Mouse (Mus musculus): Measurements from ENCODE around the gene Krba1.

Gene Krba1

GRCm38 (mm10) chr6:48395105-48396007, at the start of gene Krba1:
Gene Krba1 (plus strand): TSS chr6:48395586.
- in situ Hi-C loops (cut with MboI; ENCODE audit: unreplicated experiment in 2 of 2): no loop called here

GRCm38 (mm10) chr6:48358897-48359296, 36.5 kb upstream of the Krba1 start:
- in situ Hi-C loops (cut with MboI; ENCODE audit: unreplicated experiment in 2 of 2): no loop called here

GRCm38 (mm10) chr6:48366322-48366996, 28.9 kb upstream of the Krba1 start:
- in situ Hi-C loops (cut with MboI; ENCODE audit: unreplicated experiment in 2 of 2): no loop called here

- in situ Hi-C loops (cut with MboI; ENCODE audit: unreplicated experiment in 2 of 2): no loop called here
Measured at GRCm38 (mm10) chr6:48388221-48388620, 7.2 kb upstream of the Krba1 start.

- in situ Hi-C loops (cut with MboI; ENCODE audit: unreplicated experiment in 2 of 2): no loop called here
Measured at GRCm38 (mm10) chr6:48393811-48394210, 1.6 kb upstream of the Krba1 start.

- in situ Hi-C loops (cut with MboI; ENCODE audit: unreplicated experiment in 2 of 2): no loop called here
Measured at GRCm38 (mm10) chr6:48396008-48396595, 716 bp downstream of the Krba1 start.

GRCm38 (mm10) chr6:48396686-48397085, 1.3 kb downstream of the Krba1 start:
- in situ Hi-C loops (cut with MboI; ENCODE audit: unreplicated experiment in 2 of 2): no loop called here

- in situ Hi-C loops (cut with MboI; ENCODE audit: unreplicated experiment in 2 of 2): no loop called here
Measured at GRCm38 (mm10) chr6:48397336-48397735, 1.9 kb downstream of the Krba1 start.

GRCm38 (mm10) chr6:48399906-48400305, 4.5 kb downstream of the Krba1 start:
- in situ Hi-C loops (cut with MboI; ENCODE audit: unreplicated experiment in 2 of 2): no loop called here

GRCm38 (mm10) chr6:48404071-48404470, 8.7 kb downstream of the Krba1 start:
- in situ Hi-C loops (cut with MboI; ENCODE audit: unreplicated experiment in 2 of 2): no loop called here

GRCm38 (mm10) chr6:48409726-48410343, 14.4 kb downstream of the Krba1 start:
- in situ Hi-C loops (cut with MboI; ENCODE audit: unreplicated experiment in 2 of 2): no loop called here

- in situ Hi-C loops (cut with MboI; ENCODE audit: unreplicated experiment in 2 of 2): no loop called here
Measured at GRCm38 (mm10) chr6:48410551-48410950, 15.2 kb downstream of the Krba1 start.

GRCm38 (mm10) chr6:48411193-48412092, 16.1 kb downstream of the Krba1 start:
- in situ Hi-C loops (cut with MboI; ENCODE audit: unreplicated experiment in 2 of 2): no loop called here

GRCm38 (mm10) chr6:48412147-48412546, 16.8 kb downstream of the Krba1 start:
- in situ Hi-C loops (cut with MboI; ENCODE audit: unreplicated experiment in 2 of 2): no loop called here

GRCm38 (mm10) chr6:48412662-48413061, 17.3 kb downstream of the Krba1 start:
- in situ Hi-C loops (cut with MboI; ENCODE audit: unreplicated experiment in 2 of 2): no loop called here

- in situ Hi-C loops (cut with MboI; ENCODE audit: unreplicated experiment in 2 of 2): no loop called here
Measured at GRCm38 (mm10) chr6:48413081-48413480, 17.7 kb downstream of the Krba1 start.

- in situ Hi-C loops (cut with MboI; ENCODE audit: unreplicated experiment in 2 of 2): no loop called here
Measured at GRCm38 (mm10) chr6:48414886-48415285, 19.5 kb downstream of the Krba1 start.

GRCm38 (mm10) chr6:48415636-48416035, 20.2 kb downstream of the Krba1 start:
- in situ Hi-C loops (cut with MboI; ENCODE audit: unreplicated experiment in 2 of 2): no loop called here

- in situ Hi-C loops (cut with MboI; ENCODE audit: unreplicated experiment in 2 of 2): no loop called here
Measured at GRCm38 (mm10) chr6:48416486-48416885, 21.1 kb downstream of the Krba1 start.

GRCm38 (mm10) chr6:48420647-48421046, 25.3 kb downstream of the Krba1 start:
- in situ Hi-C loops (cut with MboI; ENCODE audit: unreplicated experiment in 2 of 2): no loop called here
